Mouse (Mus musculus) stomach, embryonic 16.5 days (tissue): ENCODE data around the gene Cyp2j12. TPM values are rescaled to one million over a fixed set of nuclear protein-coding genes. Genes with fewer than 3 reads are reported as not detected.
"Not testable (repeated sequence)": the region's sequence is repeated elsewhere in the genome, so short reads cannot be mapped to it uniquely, and the experiment has no call there.

Experiments used
- ATAC-seq: fragments of 200-750 bp; cut with Nextera tagmentation; 2 replicates; pipeline ENCODE4 v1.8.0; 2017; ENCODE audit warnings: moderate number of reproducible peaks, moderate TSS enrichment; ENCODE audit not compliant: insufficient read depth, low FRiP score
- H3K27ac ChIP-seq: fragments of 300-500 bp; sonication (generic); 2 replicates; pipeline ENCODE4 v1.5.1; 2014; ENCODE audit warnings: low read length
- H3K27me3 ChIP-seq: fragments of 300-500 bp; sonication (generic); 2 replicates; pipeline ENCODE4 v1.6.1; 2014; ENCODE audit warnings: low read length, control low read depth, mixed read lengths; ENCODE audit not compliant: control insufficient read depth, insufficient read depth
- H3K36me3 ChIP-seq: fragments of 300-500 bp; sonication (generic); 2 replicates; pipeline ENCODE4 v1.6.1; 2014; ENCODE audit warnings: low read length; ENCODE audit not compliant: control insufficient read depth, insufficient read depth
- H3K4me1 ChIP-seq: fragments of 300-500 bp; sonication (generic); 2 replicates; pipeline ENCODE4 v1.6.1; 2014; ENCODE audit warnings: low read length, control low read depth, mixed read lengths; ENCODE audit not compliant: control insufficient read depth, insufficient read depth
- H3K4me2 ChIP-seq: fragments of 300-500 bp; sonication (generic); 2 replicates; pipeline ENCODE4 v1.6.1; 2014; ENCODE audit warnings: low read depth, low read length, mixed read lengths
- H3K4me3 ChIP-seq: fragments of 300-500 bp; sonication (generic); replicated peaks from 2 replicates; pipeline ENCODE4 v1.5.1; 2014; ENCODE audit warnings: mild to moderate bottlenecking, low read length
- H3K9ac ChIP-seq: fragments of 300-500 bp; sonication (generic); 2 replicates; pipeline ENCODE4 v1.6.1; 2014; ENCODE audit warnings: low read length
- H3K9me3 ChIP-seq: fragments of 300-500 bp; sonication (generic); replicated peaks from 2 replicates; pipeline ENCODE4 v1.6.1; 2016; ENCODE audit warnings: low read length, control low read depth; ENCODE audit not compliant: control insufficient read depth
- WGBS: fragments of 180-500 bp; shearing (Covaris S2); extraction: QIAGEN DNeasy Blood & Tissue Kit; methylation state at CpG from one replicate; pipeline ENCODE4 v1.1.7; 2014; 5-methylcytosine and 5-hydroxymethylcytosine counted together
- polyA plus RNA-seq: library from polyadenylated mRNA; unstranded; fragments of >200 nt; fragmentation: Nextera tagmentation; extraction: Ambion mirVana; gene quantifications from 2 replicates; pipeline ENCODE4 v1.2.1, GENCODE M21; 2015

The Cyp2j12 gene
- not detected in 2 replicates for polyA plus RNA-seq

- H3K27me3 ChIP-seq, result no peaks in the 10 kb centered on the region
Measured at GRCm38 (mm10) chr4:96140732-96141467, at the start of gene Cyp2j12. Gene Cyp2j12 (minus strand): TSS chr4:96141152.

DNA sequence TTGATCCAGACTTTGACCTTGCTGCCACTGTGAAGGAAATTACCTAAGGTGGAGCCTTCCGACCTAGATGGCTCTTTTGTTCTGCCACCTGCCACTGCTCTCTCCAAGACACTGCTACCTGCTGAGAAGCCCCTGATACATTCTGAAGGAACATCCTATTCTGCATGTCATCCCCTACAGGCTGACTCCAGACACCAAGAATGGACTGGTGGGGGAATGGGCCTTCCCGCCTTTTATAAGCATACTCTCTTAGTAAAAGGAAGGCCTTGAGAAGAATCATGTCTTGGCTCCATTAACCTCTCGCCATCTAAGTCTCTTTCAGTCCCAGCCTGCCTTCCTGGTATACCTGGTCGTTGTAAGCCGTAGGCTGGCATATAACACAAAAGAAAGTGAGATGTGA is 48.4 kb upstream of the Cyp2j12 start:
- H3K36me3 ChIP-seq, H3K27ac ChIP-seq, H3K4me3 ChIP-seq, H3K4me1 ChIP-seq, H3K4me2 ChIP-seq, ATAC-seq, H3K9ac ChIP-seq, H3K9me3 ChIP-seq, H3K27me3 ChIP-seq: not testable (repeated sequence)
- WGBS, result 87% methylated on average over 5 of the region's 5 CpGs

More at GRCm38 (mm10) chr4:96140732-96141467, at the start of gene Cyp2j12:
- Histone ChIP-seq H3K36me3 (no peaks in the 10 kb centered on the region), H3K9ac (no peak within 1 kb of the TSS), H3K27ac (no peak within 1 kb of the TSS), H3K9me3 (no peaks in the 10 kb centered on the region), H3K4me3 (no peak within 1 kb of the TSS), H3K4me1 (no peaks in the 10 kb centered on the region), H3K4me2 (no peak within 1 kb of the TSS)
- 70% methylated on average over 7 of the region's 7 CpGs for WGBS
- ATAC-seq, result no peak

DNA sequence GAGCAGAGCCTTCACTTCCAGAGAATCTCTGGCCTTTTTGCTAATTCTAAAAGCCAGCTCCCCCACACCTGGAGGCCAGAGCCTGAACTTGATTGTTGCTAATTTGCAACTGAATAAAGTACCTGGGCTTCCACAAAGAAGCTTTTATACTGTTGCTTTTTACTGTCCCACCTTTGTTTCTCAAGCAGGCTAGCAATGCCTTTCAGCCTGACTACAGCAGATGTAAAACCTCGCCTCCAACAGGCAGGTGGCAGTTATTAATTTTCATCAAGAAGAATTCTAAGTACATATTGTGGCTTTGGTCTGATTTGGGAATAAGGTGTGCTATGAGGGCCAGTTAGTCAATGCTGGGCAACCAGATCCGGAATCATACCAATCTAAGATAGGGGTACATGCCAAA is 47.7 kb upstream of the Cyp2j12 start:
- H3K27ac ChIP-seq, H3K36me3 ChIP-seq, H3K27me3 ChIP-seq, H3K9me3 ChIP-seq, H3K9ac ChIP-seq, H3K4me2 ChIP-seq, ATAC-seq, H3K4me1 ChIP-seq, H3K4me3 ChIP-seq: not testable (repeated sequence)
- WGBS, result 80% methylated on average over 2 of the region's 2 CpGs

GRCm38 (mm10) chr4:96188146-96188545 is 47.2 kb upstream of the Cyp2j12 start:
- H3K4me1 ChIP-seq, H3K9ac ChIP-seq, H3K27ac ChIP-seq, H3K4me2 ChIP-seq, ATAC-seq, H3K36me3 ChIP-seq, H3K9me3 ChIP-seq, H3K27me3 ChIP-seq, H3K4me3 ChIP-seq: not testable (repeated sequence)
- WGBS, result 90% methylated on average over 2 of the region's 2 CpGs

DNA sequence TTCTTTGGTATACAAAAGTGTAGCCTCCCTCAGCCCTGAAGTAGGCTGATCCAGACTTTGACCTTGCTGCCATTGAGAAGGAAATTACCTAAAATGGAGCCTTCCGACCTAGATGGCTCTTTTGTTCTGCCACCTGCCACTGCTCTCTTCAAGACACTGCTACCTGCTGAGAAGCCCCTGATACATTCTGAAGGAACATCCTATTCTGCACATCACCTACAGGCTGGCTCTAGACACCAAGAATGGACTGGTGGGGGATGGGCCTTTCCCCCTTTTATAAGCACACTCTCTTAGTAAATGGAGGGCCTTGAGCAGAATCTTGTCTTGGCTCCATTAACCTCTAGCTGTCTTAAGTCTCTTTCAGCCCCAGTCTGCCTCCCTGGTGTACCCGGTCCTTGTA is 43.8 kb upstream of the Cyp2j12 start:
- not testable (repeated sequence) for H3K4me2 ChIP-seq, H3K9me3 ChIP-seq, H3K27ac ChIP-seq, H3K27me3 ChIP-seq, H3K9ac ChIP-seq, ATAC-seq, H3K4me1 ChIP-seq, H3K36me3 ChIP-seq, H3K4me3 ChIP-seq
- 89% methylated on average over 2 of the region's 2 CpGs for WGBS

- H3K27me3 ChIP-seq, result no peaks in the 10 kb centered on the region
- H3K4me1 ChIP-seq, result no peaks in the 10 kb centered on the region
- no peak overlapping the region for H3K4me2 ChIP-seq
- no peaks in the 10 kb centered on the region for H3K9me3 ChIP-seq
- H3K9ac ChIP-seq, result no peak overlapping the region
- H3K4me3 ChIP-seq, result no peak overlapping the region
- H3K27ac ChIP-seq, result no peak overlapping the region
- ATAC-seq, result no peak
- 90% methylated on average over 1 of the region's 1 CpGs for WGBS
- no peaks in the 10 kb centered on the region for H3K36me3 ChIP-seq
Measured at GRCm38 (mm10) chr4:96162839-96163238, 21.9 kb upstream of the Cyp2j12 start.

GRCm38 (mm10) chr4:96161575-96161974 is 20.6 kb upstream of the Cyp2j12 start:
- no peak for ATAC-seq
- H3K4me2 ChIP-seq, result no peak overlapping the region
- no peak overlapping the region for H3K4me3 ChIP-seq
- WGBS, result 60% methylated on average over 1 of the region's 1 CpGs
- no peaks in the 10 kb centered on the region for H3K4me1 ChIP-seq
- H3K9me3 ChIP-seq, result no peaks in the 10 kb centered on the region
- H3K27ac ChIP-seq, result no peak overlapping the region
- H3K27me3 ChIP-seq, result no peaks in the 10 kb centered on the region
- H3K9ac ChIP-seq, result no peak overlapping the region
- H3K36me3 ChIP-seq, result no peaks in the 10 kb centered on the region

- no peaks in the 10 kb centered on the region for H3K9me3 ChIP-seq
- H3K27ac ChIP-seq, result no peak overlapping the region; the same call in 1 of the 2 replicates
- WGBS, result 67% methylated on average over 1 of the region's 1 CpGs
- H3K36me3 ChIP-seq, result no peaks in the 10 kb centered on the region
- peak; percentile 50; the same call in 1 of the 2 replicates for ATAC-seq
- H3K4me3 ChIP-seq, result no peak overlapping the region
- H3K4me2 ChIP-seq, result no peak overlapping the region
- no peaks in the 10 kb centered on the region for H3K4me1 ChIP-seq
- H3K27me3 ChIP-seq, result no peaks in the 10 kb centered on the region
- H3K9ac ChIP-seq, result no peak overlapping the region
Measured at GRCm38 (mm10) chr4:96139226-96139625, 1.7 kb downstream of the Cyp2j12 start.

DNA sequence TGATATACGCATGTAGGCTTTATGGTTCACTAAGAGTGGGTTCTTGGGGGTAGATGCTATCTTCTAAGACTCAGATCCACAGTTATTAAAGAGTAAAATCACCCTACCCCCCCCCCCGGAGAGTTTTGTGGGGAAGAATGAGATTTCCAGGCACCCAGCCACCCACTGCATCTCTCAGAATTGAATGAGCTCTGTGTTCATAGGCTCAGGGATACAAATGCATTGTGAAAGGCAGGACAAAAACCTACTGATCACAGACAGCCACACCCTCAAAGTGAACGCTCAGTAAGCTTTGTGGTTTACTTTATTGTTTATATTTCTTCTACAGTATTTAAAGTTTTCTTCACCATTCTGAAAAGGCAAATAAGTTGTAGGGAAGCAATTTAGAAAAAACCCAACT is 6.7 kb downstream of the Cyp2j12 start:
- Histone ChIP-seq H3K27ac (no peak overlapping the region), H3K9me3 (no peaks in the 10 kb centered on the region)
- 76% methylated on average over 3 of the region's 3 CpGs for WGBS

More for the DNA sequence above, 6.7 kb downstream of the Cyp2j12 start:
- Histone ChIP-seq H3K4me2 (no peak overlapping the region), H3K4me1 (no peaks in the 10 kb centered on the region), H3K27me3 (no peaks in the 10 kb centered on the region), H3K36me3 (no peaks in the 10 kb centered on the region), H3K9ac (no peak overlapping the region), H3K4me3 (no peak overlapping the region)
- no peak for ATAC-seq
